Mouse (Mus musculus) adipocyte (in vitro differentiated cells): ENCODE data around the gene Cyp2d10.
"Not testable (repeated sequence)": the region's sequence is repeated elsewhere in the genome, so short reads cannot be mapped to it uniquely, and the experiment has no call there.

ENCODE experiments used
- DNase-seq: peaks from one replicate; pipeline ENCODE4 v3.0.0-alpha.2; 2016; ENCODE audit warnings: low spot score

Gene Cyp2d10

GRCm38 (mm10) chr15:82406981-82407380, at the start of gene Cyp2d10:
Gene Cyp2d10 (minus strand): TSS chr15:82407195.
- no peak for DNase-seq

GRCm38 (mm10) chr15:82456086-82456790, 49.2 kb upstream of the Cyp2d10 start:
- DNase-seq: not testable (repeated sequence)

DNA sequence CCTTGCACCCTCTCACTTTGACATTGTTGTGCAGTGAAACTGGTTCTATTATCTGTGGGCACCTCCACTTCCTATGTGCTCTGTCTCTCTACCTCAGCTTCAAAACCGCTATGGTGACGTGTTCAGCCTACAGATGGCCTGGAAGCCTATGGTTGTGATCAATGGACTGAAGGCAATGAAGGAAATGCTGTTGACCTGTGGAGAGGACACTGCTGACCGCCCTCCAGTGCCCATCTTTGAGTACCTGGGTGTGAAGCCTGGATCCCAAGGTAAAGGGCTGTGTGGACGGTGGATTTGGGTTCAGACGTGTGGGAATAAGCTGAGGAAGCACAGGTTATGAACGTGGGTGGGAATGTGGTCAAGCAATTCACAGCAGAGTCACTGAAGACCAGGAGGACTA, 46.5 kb upstream of the Cyp2d10 start:
- DNase-seq: not testable (repeated sequence)

- DNase-seq: not testable (repeated sequence)
Observed at GRCm38 (mm10) chr15:82452133-82452532, 45.1 kb upstream of the Cyp2d10 start.

- DNase-seq: not testable (repeated sequence)
Observed at GRCm38 (mm10) chr15:82450045-82450444, 43.0 kb upstream of the Cyp2d10 start.

GRCm38 (mm10) chr15:82445196-82445595, 38.2 kb upstream of the Cyp2d10 start:
- no peak for DNase-seq

- no peak for DNase-seq
Observed at GRCm38 (mm10) chr15:82443658-82444057, 36.7 kb upstream of the Cyp2d10 start.

DNA sequence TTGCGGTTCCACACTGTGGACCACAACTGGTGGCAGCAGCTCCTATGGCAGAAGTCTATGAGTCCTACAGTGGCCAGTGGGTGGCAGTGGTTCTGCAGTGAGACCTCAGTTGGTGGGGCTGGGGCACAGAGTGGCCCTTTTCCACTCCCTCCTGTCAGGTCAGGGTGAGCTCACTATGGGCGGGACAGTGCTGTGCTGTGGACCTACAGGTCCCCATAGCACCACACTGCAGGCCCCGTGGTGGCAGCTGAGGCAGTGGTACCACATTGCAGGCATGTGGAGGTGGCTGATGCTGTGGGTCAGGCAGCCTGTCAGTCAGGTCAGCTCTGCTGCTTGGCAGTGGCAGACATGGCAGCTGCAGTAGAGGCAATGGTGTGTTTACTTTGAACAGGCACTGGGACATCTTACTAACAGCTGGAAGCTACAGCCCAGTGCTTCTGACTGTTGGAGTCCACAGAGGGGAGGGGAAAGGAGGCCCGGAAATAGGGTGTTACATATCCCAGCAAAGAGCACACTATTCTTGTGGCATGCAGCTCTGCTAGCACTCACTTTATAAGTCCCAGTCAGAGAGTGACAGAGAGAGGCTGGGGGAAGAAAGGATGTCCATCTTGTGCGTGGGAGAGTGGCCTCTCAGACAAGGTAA, 31.1 kb upstream of the Cyp2d10 start:
- DNase-seq: no peak

DNA sequence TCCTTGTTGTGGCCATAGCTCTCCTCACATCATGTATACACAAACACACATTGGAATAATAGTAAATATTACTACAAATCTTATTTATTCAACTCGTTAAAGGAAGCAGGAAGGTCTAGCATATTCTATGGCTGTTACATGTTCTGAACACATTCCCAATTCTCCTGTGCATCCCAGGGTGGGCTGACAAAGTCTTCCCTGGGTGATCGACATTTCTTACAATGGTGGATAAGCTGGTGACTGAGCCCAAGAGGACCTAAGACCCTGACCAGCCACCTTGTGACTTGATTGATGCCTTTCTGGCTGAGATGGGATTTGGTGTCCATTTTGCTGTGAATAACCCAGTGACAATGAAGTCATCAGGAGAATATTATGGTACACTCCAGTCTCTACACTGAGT, 28.6 kb upstream of the Cyp2d10 start:
- DNase-seq: no peak

DNA sequence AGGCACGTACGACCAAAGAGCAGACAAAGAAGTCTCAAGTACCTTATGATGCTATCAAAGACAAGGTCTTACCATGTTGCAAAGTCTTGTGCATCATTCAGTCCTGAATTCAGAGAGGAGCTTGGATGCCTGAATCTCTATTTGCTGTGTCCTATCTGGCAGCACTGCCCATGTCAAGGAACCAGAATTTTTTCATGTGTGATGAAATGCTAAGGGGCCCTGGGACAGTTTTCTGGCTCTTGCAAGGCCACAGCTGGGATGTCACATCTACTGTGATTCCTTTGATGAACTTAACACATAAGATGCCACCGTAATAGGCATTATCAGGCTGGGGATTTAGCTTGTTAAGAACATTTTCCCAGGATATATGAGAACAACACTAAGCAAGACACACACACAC, 28.0 kb upstream of the Cyp2d10 start:
- DNase-seq: no peak

DNA sequence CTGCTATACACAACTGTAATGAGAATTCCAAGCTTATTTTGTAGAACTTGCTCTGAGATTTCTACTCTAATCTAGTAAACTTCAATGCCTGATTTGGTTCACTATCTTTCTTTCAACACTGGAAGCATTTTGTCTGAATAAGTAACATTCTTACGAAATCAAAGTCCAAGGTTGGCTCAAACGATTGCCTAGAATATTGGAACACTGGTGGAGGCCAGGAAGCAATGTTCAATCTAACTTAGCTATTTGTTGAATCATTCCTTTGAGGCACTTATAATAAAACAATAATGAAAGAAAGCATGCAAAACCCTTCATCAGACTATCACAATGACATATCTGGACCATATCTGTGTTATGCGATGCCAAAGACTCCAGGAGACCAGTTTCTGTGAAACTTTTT, 27.5 kb upstream of the Cyp2d10 start:
- no peak for DNase-seq

DNA sequence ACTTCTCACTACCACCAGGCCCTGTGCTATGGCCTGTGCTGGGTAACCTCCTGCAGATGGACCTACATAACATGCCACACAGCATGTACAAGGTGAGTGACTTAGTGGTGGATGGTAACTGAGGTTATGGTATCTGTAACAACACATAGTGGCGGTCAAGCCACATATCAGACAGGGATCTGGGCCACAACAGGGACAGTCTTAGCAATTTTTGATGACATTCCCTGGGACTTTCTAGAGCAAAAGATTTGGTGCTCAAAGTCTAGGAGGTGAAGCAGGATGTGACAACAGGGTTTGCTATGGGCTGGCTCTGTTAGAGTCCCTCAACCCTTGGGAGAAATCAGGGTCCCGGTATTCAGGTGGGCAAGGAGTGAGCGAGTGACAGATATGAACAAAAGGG, 26.6 kb upstream of the Cyp2d10 start:
- DNase-seq: no peak

GRCm38 (mm10) chr15:82433137-82433536, 26.1 kb upstream of the Cyp2d10 start, which contains the start of gene Cyp2d9:
Gene Cyp2d9 (plus strand): TSS chr15:82433437.
- no peak for DNase-seq

- no peak for DNase-seq
Observed at GRCm38 (mm10) chr15:82423471-82423870, 16.5 kb upstream of the Cyp2d10 start.

- no peak for DNase-seq
Observed at GRCm38 (mm10) chr15:82422935-82423334, 15.9 kb upstream of the Cyp2d10 start.

DNA sequence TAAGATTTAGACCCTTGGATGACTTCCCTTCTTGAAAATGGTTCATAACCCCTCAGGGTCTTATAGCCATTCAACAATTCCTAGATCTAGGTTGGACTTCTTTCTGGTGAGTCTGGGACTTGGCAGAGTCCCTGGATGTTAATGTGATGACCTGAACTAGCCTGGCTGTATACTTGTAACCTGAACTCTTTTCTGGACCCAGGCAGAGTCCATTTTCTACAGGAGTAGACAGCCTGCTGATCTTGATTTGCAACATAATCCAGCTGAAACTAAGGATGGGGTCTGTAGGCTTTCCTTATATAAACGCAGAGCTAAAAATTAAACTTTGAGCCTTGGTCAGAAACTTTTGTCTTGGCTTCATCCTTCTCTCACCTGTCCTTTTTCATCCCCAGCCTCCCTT, 11.6 kb upstream of the Cyp2d10 start:
- no peak for DNase-seq

GRCm38 (mm10) chr15:82416797-82417789, 10.1 kb upstream of the Cyp2d10 start:
- DNase-seq: peak; percentile 79

DNA sequence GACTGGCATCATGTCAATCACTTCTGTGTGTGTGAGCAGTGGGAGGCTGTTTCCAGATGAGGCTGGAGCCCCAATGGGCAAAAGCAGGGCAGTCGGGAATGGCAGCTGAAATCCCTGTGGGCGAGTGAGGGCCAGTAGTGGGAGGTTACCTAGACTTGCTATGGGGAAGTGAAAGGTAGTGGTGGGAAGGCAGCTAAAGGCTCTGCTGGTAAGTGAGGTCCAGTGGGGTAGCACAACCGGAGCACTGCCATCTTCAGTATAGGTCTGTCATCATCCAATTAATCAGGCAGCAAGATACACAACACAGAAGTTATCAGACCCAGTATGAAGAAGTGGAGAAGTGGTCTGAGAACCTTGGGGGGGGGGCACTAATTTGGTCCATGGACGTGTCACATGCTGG, 541 bp upstream of the Cyp2d10 start:
- no peak for DNase-seq

GRCm38 (mm10) chr15:82404163-82404562, 2.8 kb downstream of the Cyp2d10 start:
- DNase-seq: no peak

DNA sequence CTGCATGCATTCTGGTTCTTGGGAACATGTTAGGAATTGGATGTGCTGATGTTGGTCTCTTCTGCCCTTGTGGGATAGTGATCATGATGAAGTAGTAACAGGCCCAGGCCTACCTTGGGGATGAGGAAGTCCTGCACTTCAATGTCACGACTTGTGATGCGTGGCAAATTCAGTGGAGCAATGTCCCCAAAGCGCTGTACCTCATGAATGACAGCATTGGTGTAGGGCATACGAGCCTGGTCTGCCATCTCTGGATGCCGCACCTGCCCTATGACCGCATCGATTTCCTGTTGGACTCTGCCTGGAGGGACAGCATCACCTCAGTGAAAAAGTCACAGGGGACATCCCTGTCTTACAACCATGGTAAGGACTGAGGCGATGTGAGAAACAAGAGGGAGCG, 3.4 kb downstream of the Cyp2d10 start:
- DNase-seq: no peak

GRCm38 (mm10) chr15:82402741-82403140, 4.3 kb downstream of the Cyp2d10 start:
- DNase-seq: no peak

GRCm38 (mm10) chr15:82402106-82402505, 4.9 kb downstream of the Cyp2d10 start:
- no peak for DNase-seq
